ENCODE assay signal across 10 mouse cellular contexts in genomic region chr17:29035506-29035905, GRCm38 (mm10). TPM values are rescaled to one million over a fixed set of nuclear protein-coding genes. Genes with fewer than 3 reads are reported as not detected.
DNase-seq lines count a peak whose midpoint lies in the region; ATAC-seq lines count a peak whose summit lies in the region.
"Had no signal": no experiment of that assay in that cellular context is flagged by ENCODE, and none has a peak within 500 bp of the region (broad histone marks: within the 10 kb centered on the region; RNA-seq: fewer than 3 reads in every experiment).

No protein-coding gene starts in this region.

- ATAC-seq in heart, embryonic 13.5 days (ENCODE audit: extremely low read depth, insufficient number of reproducible peaks, low FRiP score, low TSS enrichment) = no peak
- ATAC-seq in hindbrain, embryonic 16.5 days = no peak
- ATAC-seq in midbrain, embryonic 14.5 days (ENCODE audit: low FRiP score, low TSS enrichment) = no peak

- no peaks in the 10 kb centered on the region for H3K27me3 ChIP-seq in heart, embryonic 13.5 days (replicated peaks)
- H3K27me3 ChIP-seq in hindbrain, embryonic 16.5 days (replicated peaks; ENCODE audit: control insufficient read depth, insufficient read depth, low read length) = no peaks in the 10 kb centered on the region
- no peaks in the 10 kb centered on the region for H3K27me3 ChIP-seq in midbrain, embryonic 14.5 days (ENCODE audit: control insufficient read depth, insufficient read depth, low read length)

- H3K36me3 ChIP-seq in heart, embryonic 13.5 days = peaks cover 51% of the 10 kb centered on the region
- peaks cover 32% of the 10 kb centered on the region for H3K36me3 ChIP-seq in hindbrain, embryonic 16.5 days (ENCODE audit: control insufficient read depth, insufficient read depth, low read length)
- H3K36me3 ChIP-seq in midbrain, embryonic 14.5 days (ENCODE audit: control insufficient read depth, insufficient read depth, low read length) = peaks cover 43% of the 10 kb centered on the region

- no peaks in the 10 kb centered on the region for H3K9me3 ChIP-seq in heart, embryonic 13.5 days
- H3K9me3 ChIP-seq in hindbrain, embryonic 16.5 days (ENCODE audit: control insufficient read depth, low read length) = no peaks in the 10 kb centered on the region
- H3K9me3 ChIP-seq in midbrain, embryonic 14.5 days (ENCODE audit: control insufficient read depth, low read length) = no peaks in the 10 kb centered on the region

- H3K27ac ChIP-seq in heart, embryonic 13.5 days (replicated peaks) = no peak overlapping the region
- no peak overlapping the region for H3K27ac ChIP-seq in hindbrain, embryonic 16.5 days (ENCODE audit: low read depth, low read length)
- H3K27ac ChIP-seq in midbrain, embryonic 14.5 days (replicated peaks; ENCODE audit: low read depth, low read length) = no peak overlapping the region

- H3K9ac ChIP-seq in heart, embryonic 13.5 days = peak overlapping the region; percentile 69
- no peak overlapping the region for H3K9ac ChIP-seq in hindbrain, embryonic 16.5 days (ENCODE audit: low read depth, low read length)
- H3K9ac ChIP-seq in midbrain, embryonic 14.5 days (replicated peaks; ENCODE audit: low read length) = no peak overlapping the region

- peak overlapping the region; percentile 88 for H3K4me2 ChIP-seq in heart, embryonic 13.5 days
- peak overlapping the region; percentile 75 for H3K4me2 ChIP-seq in hindbrain, embryonic 16.5 days (ENCODE audit: low read length)
- peak overlapping the region; percentile 97 for H3K4me2 ChIP-seq in midbrain, embryonic 14.5 days (ENCODE audit: low read length)

- peak overlapping the region; percentile 88 for H3K4me3 ChIP-seq in heart, embryonic 13.5 days
- peak overlapping the region; percentile 59 for H3K4me3 ChIP-seq in hindbrain, embryonic 16.5 days (ENCODE audit: low read length)
- H3K4me3 ChIP-seq in midbrain, embryonic 14.5 days (replicated peaks; ENCODE audit: low read depth, low read length) = peak overlapping the region; percentile 72

- peaks cover 58% of the 10 kb centered on the region for H3K4me1 ChIP-seq in heart, embryonic 13.5 days
- peaks cover 28% of the 10 kb centered on the region for H3K4me1 ChIP-seq in hindbrain, embryonic 16.5 days (ENCODE audit: control insufficient read depth, insufficient read depth, low read depth, low read length)
- peaks cover 27% of the 10 kb centered on the region for H3K4me1 ChIP-seq in midbrain, embryonic 14.5 days (ENCODE audit: control insufficient read depth, insufficient read depth, low read length)

- no peak for DNase-seq in heart, adult 18-20 months
- peak; percentile 62 for DNase-seq in brain, adult 2 months (ENCODE audit: low read depth, low spot score)
- no peak for DNase-seq in midbrain, embryonic 14.5 days
- no peak for DNase-seq in layer of hippocampus, postnatal 25 days (ENCODE audit: extremely low spot score in 1 of 2, low spot score in 1 of 2)
- no peak for DNase-seq in adrenal gland, adult 8-10 months
- DNase-seq in thymus, postnatal 36 days = no peak
- DNase-seq: lung, postnatal 36 days; thymus, adult 18-20 months had no signal

RNA-seq across cellular contexts. Expression of gene Srsf3, which starts 3.1 kb away (rescaled TPM):
- polyA plus RNA-seq in heart, embryonic 13.5 days (2015; fragmentation: Nextera tagmentation; extraction: Ambion mirVana) = 321 and 347 TPM in 2 replicates
- total RNA-seq in heart, adult 18-20 months (2021) = 10 to 100 TPM; 74.9 to 89.9 TPM
- polyA plus RNA-seq in hindbrain, embryonic 16.5 days (2015; fragmentation: Nextera tagmentation; extraction: Ambion mirVana) = 356 and 408 TPM in 2 replicates
- 486 and 559 TPM in 2 replicates for polyA plus RNA-seq in midbrain, embryonic 14.5 days (2014; fragmentation: Nextera tagmentation; extraction: Ambion mirVana)
- 100 to 1,000 TPM; 125 to 140 TPM for total RNA-seq in layer of hippocampus, postnatal 25 days (2021)
- 100 to 1,000 TPM in 3 of 4 experiments, 10 to 100 TPM in 1; 89.9 to 176 (median 144) TPM for total RNA-seq in adrenal gland, adult 8-10 months (2022)

RNA-seq across cellular contexts. Expression of gene Stk38, which starts 27.7 kb away (rescaled TPM):
- polyA plus RNA-seq in heart, embryonic 13.5 days (2015; fragmentation: Nextera tagmentation; extraction: Ambion mirVana) = 68.7 and 71.0 TPM in 2 replicates
- 10 to 100 TPM; 22.0 to 28.8 TPM for total RNA-seq in heart, adult 18-20 months (2021)
- 71.8 and 89.7 TPM in 2 replicates for polyA plus RNA-seq in hindbrain, embryonic 16.5 days (2015; fragmentation: Nextera tagmentation; extraction: Ambion mirVana)
- 74.8 and 102 TPM in 2 replicates for polyA plus RNA-seq in midbrain, embryonic 14.5 days (2014; fragmentation: Nextera tagmentation; extraction: Ambion mirVana)
- 10 to 100 TPM; 36.7 to 59.1 TPM for total RNA-seq in layer of hippocampus, postnatal 25 days (2021)
- total RNA-seq in adrenal gland, adult 8-10 months (2022) = 10 to 100 TPM; 57.3 to 84.7 (median 68.7) TPM

RNA-seq across cellular contexts. Expression of gene Cdkn1a, which starts 55.3 kb away (rescaled TPM):
- polyA plus RNA-seq in heart, embryonic 13.5 days (2015; fragmentation: Nextera tagmentation; extraction: Ambion mirVana) = 38.5 and 52.3 TPM in 2 replicates
- 100 to 1,000 TPM; 101 to 149 TPM for total RNA-seq in heart, adult 18-20 months (2021)
- 138 and 184 TPM in 2 replicates for polyA plus RNA-seq in hindbrain, embryonic 16.5 days (2015; fragmentation: Nextera tagmentation; extraction: Ambion mirVana)
- polyA plus RNA-seq in midbrain, embryonic 14.5 days (2014; fragmentation: Nextera tagmentation; extraction: Ambion mirVana) = 80.8 and 109 TPM in 2 replicates
- total RNA-seq in layer of hippocampus, postnatal 25 days (2021) = 10 to 100 TPM in 1 of 2 experiments, 1 to 10 TPM in 1; 7.1 to 13.9 TPM
- 10 to 100 TPM; 17.3 to 29.4 (median 24.6) TPM for total RNA-seq in adrenal gland, adult 8-10 months (2022)
